Mouse (Mus musculus) kidney, postnatal 14 days (tissue): Measurements from ENCODE around the gene Syne1.

Experiments used
- DNase-seq: peaks from one replicate; pipeline ENCODE4 v3.0.0; 2022; ENCODE audit warnings: mixed read lengths

Syne1 gene

GRCm38 (mm10) chr10:5045671-5046070 lies 505.6 kb downstream of the Syne1 start:
- DNase-seq: no peak

GRCm38 (mm10) chr10:5045213-5045612 lies 506.1 kb downstream of the Syne1 start:
- no peak for DNase-seq

GRCm38 (mm10) chr10:5044481-5044880 lies 506.8 kb downstream of the Syne1 start:
- DNase-seq: no peak

- no peak for DNase-seq
Measured at GRCm38 (mm10) chr10:5041254-5041653, 510.0 kb downstream of the Syne1 start.

GRCm38 (mm10) chr10:5032192-5033048 lies 518.9 kb downstream of the Syne1 start:
- DNase-seq: no peak

GRCm38 (mm10) chr10:5029883-5030282 lies 521.4 kb downstream of the Syne1 start:
- DNase-seq: no peak

- no peak for DNase-seq
Measured at GRCm38 (mm10) chr10:5029161-5029560, 522.1 kb downstream of the Syne1 start.

GRCm38 (mm10) chr10:5028301-5028700 lies 523.0 kb downstream of the Syne1 start:
- no peak for DNase-seq

GRCm38 (mm10) chr10:5027208-5027607 lies 524.1 kb downstream of the Syne1 start:
- no peak for DNase-seq

- no peak for DNase-seq
Measured at GRCm38 (mm10) chr10:5025906-5026305, 525.4 kb downstream of the Syne1 start.

- no peak for DNase-seq
Measured at GRCm38 (mm10) chr10:5017148-5017547, 534.1 kb downstream of the Syne1 start.

GRCm38 (mm10) chr10:5014976-5015375 lies 536.3 kb downstream of the Syne1 start:
- DNase-seq: no peak

- no peak for DNase-seq
Measured at GRCm38 (mm10) chr10:5012004-5012403, 539.3 kb downstream of the Syne1 start.

- DNase-seq: no peak
Measured at GRCm38 (mm10) chr10:5008795-5009366, 542.4 kb downstream of the Syne1 start.

- DNase-seq: no peak
Measured at GRCm38 (mm10) chr10:4996592-4996991, 554.7 kb downstream of the Syne1 start.

GRCm38 (mm10) chr10:4993802-4994201 lies 557.5 kb downstream of the Syne1 start:
- peak; percentile 15 for DNase-seq

GRCm38 (mm10) chr10:4983919-4984318 lies 567.4 kb downstream of the Syne1 start:
- DNase-seq: no peak

GRCm38 (mm10) chr10:4977374-4977773 lies 573.9 kb downstream of the Syne1 start:
- no peak for DNase-seq

GRCm38 (mm10) chr10:4976557-4976956 lies 574.7 kb downstream of the Syne1 start:
- DNase-seq: no peak

GRCm38 (mm10) chr10:4974246-4974645 lies 577.0 kb downstream of the Syne1 start:
- DNase-seq: no peak

- no peak for DNase-seq
Measured at GRCm38 (mm10) chr10:4972026-4972425, 579.3 kb downstream of the Syne1 start.

- DNase-seq: no peak
Measured at GRCm38 (mm10) chr10:4971586-4971985, 579.7 kb downstream of the Syne1 start.

GRCm38 (mm10) chr10:4971156-4971555 lies 580.1 kb downstream of the Syne1 start:
- no peak for DNase-seq
